Mouse (Mus musculus): Measurements from ENCODE around the gene Phc2. TPM values are rescaled to one million over a fixed set of nuclear protein-coding genes. Genes with fewer than 3 reads are reported as not detected.

Gene Phc2
- total RNA-seq, 2 experiments from 2014 or later: 83.0 to 86.4 TPM

- no peak for DNase-seq (ENCODE audit: low spot score in 2 of 2)
Measured at GRCm38 (mm10) chr4:128769569-128770355, 115.3 kb downstream of the Phc2 start.

DNA sequence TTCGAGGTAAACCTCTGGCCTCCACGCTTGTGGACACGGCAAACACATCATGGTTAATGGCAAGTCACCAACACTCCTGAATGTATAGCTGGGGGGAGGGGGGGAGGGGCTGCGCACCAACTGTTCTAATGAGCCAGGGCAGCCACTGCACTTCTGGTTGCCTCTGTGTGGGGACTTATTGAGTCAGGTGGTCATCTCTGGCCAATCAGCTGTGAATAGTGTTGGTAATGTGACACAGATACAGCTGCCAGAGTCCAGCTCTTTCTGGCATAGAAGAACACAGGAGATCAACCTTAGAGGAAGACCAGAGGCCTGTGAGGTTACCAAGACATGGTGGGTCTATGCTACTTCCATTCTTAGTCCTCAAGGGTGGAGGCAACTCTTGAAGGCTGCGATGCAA, 116.2 kb downstream of the Phc2 start:
- DNase-seq (ENCODE audit: low spot score in 2 of 2): no peak

DNA sequence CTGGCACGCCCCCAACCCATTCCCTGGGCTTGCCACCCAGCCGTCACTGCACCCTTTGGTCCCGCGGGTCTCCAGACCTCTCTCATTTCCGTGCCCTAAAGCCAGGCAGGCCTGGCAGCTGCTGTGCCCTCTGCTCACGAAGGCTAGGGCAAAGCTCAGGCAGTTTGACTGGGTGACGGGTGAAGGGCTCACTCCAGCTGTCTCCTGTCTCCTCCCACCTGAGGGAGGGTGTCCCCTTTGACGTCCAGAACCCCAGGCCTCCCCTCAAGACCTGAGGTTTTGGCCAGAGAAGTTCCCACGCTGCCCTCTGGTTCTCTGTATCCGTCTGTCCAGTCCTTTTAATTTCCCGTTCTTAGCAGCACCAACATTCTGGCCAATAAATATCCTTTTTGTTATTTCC, 119.3 kb downstream of the Phc2 start:
- DNase-seq (ENCODE audit: low spot score in 2 of 2): no peak

DNA sequence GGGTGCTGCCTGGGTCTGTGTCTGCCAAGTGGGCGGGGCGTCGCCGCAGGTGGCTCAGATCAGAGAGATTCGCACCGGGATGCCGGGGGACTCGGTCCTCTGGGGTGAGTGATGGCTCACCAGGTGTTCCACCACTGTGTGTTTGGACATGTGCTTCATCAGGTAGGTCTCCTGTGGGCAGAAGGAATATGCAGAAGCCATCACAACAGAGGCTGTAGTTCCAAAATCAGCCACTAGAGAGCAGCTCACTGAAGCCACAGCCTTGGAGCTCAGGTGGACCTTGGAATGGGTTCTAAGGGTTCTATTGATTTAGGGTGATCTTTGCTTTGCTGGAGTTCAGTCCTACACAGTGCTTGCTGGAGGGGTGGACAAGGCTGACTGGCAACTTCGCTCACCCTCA, 120.0 kb downstream of the Phc2 start:
- DNase-seq (ENCODE audit: low spot score in 2 of 2): peak; percentile 40 to 50

GRCm38 (mm10) chr4:128776568-128777289, 122.2 kb downstream of the Phc2 start:
- peak; percentile 66 to 67 for DNase-seq (ENCODE audit: low spot score in 2 of 2)

GRCm38 (mm10) chr4:128777593-128777992, 123.1 kb downstream of the Phc2 start:
- DNase-seq (ENCODE audit: low spot score in 2 of 2): no peak

DNA sequence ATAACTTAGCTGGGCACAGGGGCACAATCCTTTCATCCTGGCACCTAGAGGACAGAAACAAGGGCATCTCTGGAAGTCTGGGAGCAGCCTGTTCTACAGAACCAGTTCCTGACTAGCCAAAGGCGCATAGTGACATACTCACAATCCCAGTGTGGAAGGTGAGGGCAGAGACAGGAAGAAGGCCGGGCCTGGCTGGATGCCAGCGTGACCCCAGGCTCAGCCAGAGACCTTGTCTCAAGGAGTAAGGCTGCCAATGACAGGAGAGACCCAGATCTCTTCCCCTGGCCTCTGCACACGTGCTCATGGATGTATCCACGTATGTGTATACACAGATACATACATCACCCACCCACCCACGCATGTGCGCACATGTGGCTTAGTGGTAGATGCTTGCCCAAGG, 127.5 kb downstream of the Phc2 start:
- DNase-seq (ENCODE audit: low spot score in 2 of 2): no peak

- no peak for DNase-seq (ENCODE audit: low spot score in 2 of 2)
Measured at GRCm38 (mm10) chr4:128782645-128783044, 128.1 kb downstream of the Phc2 start.

DNA sequence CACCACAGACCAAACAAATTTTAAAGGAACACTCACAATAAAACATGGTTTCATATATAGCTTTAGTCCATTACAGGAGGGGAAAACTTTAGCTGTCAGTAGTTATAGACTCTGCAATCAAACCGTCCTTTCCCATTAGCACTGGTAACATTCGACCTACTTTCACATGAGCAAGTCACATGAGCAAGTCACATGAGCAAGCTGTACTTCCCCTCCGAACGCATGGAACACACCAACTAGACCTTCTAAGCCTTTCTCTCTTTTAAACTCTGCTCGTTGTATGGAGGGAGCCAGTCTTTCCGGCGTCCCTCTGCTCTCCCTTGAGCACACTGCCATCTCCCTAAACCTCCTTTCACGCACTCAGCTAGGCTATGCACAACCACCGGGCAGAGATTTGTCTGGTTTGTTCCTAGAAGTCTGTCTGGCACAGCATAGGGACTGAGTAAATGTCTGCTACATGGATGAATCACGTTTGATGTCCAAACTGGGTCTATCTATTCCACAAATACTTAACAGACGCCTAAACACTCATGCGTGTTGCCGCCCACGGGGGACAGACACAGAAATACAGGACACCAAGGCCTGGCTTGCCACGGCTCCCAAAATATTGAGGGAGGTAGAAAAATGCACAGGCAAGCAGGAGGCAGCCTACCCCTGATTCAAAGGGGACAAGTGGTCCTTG, 130.6 kb downstream of the Phc2 start:
- no peak for DNase-seq (ENCODE audit: low spot score in 2 of 2)

DNA sequence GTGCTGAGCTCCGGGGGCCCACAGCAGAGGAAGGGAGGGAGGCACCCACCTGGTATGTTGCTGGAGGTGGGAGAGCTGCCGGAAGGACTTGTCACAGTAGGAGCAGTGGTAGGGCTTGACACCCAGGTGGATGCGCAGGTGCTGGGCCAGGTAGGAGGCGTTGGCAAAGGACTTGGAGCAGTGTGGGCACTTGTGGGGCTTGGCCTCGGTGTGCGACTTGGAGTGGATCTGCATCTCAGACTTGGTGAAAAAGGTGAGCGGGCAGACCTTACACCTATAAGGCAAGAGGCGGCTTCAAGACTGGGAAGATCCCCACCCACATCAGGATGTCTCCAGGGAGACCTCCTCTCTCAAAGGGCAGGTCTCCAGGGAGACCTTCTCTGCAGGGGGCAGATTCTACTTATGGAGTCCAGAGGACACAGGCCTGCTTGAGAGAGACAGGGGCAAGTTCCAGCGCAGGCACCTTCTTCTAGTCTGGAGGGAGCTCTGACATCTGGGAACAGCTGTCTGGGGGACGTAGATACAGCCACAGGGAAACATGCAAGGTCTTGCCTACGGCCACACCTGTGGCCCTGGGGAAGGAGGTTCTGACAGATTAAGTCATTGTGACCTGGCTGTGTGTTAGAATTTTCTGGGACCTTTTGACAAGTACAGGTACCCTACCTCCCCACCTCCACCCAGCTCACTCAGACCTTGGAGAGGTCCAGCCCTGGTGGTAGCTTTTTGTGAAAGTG, 131.6 kb downstream of the Phc2 start:
- DNase-seq (ENCODE audit: low spot score in 2 of 2): no peak

DNA sequence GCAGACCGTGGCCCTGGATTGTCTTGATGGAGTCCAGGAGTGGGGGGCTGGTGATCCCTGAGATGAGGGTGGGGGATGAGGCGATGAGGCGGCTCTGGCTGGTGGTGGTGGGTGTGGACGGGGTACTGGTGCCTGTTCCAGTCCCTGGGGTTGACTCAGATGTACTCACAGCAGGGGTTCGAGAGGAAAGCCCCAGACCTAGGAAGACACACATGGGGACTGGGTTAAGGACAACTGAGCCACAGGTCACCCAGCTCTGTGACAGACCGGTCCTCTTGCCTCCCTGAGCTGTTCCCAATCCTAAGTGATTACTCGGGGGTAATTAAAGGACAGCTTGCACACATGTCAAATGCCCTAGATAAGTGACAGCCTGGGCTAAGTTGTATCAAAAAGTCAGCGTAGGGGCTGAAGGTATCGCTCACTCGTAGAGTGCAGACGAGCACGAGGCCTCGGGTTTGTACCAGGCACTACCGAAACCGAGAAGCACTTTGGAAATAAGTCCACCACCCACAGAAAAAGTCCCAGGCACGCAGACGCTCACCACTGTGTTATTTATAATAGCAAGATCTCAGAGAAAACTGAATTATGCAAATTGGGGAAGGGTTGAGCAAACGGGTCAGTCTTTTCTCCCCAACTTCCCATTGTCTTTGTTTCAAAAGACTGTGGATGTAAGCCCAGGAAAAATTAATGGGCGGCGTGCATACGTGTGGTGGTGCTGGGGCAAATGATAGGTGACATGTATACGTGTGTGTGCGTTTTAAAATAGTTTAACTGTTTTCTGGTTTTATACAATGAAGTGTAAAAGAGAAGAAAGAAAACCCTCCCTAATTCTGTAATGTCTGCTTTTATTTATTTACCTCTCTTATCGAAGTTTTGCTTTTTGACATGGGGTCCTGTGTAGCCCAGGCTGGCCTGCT, 132.8 kb downstream of the Phc2 start:
- no peak for DNase-seq (ENCODE audit: low spot score in 2 of 2)

DNA sequence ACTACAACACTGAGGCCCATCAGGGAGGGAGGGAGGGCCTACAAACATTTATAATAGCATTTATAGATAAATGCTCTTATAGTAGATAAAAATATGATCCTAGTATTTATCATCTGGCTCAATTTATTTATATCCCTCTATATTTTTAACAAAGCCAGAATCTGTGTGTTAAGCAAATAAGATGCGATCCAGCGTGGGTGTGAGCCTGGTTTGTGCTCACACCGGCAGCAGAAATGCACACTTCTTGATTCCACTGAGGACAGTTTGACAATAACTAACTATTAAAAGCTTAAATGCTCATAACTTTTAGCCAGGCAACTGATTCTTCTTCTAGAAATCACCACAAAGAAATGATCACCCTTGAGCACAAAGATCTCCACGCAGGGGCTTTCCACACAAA, 133.6 kb downstream of the Phc2 start:
- no peak for DNase-seq (ENCODE audit: low spot score in 2 of 2)

- no peak for DNase-seq (ENCODE audit: low spot score in 2 of 2)
Measured at GRCm38 (mm10) chr4:128789646-128790045, 135.1 kb downstream of the Phc2 start.

- DNase-seq (ENCODE audit: low spot score in 2 of 2): no peak
Measured at GRCm38 (mm10) chr4:128793710-128794109, 139.2 kb downstream of the Phc2 start.

GRCm38 (mm10) chr4:128794198-128794597, 139.7 kb downstream of the Phc2 start:
- no peak for DNase-seq (ENCODE audit: low spot score in 2 of 2)

DNA sequence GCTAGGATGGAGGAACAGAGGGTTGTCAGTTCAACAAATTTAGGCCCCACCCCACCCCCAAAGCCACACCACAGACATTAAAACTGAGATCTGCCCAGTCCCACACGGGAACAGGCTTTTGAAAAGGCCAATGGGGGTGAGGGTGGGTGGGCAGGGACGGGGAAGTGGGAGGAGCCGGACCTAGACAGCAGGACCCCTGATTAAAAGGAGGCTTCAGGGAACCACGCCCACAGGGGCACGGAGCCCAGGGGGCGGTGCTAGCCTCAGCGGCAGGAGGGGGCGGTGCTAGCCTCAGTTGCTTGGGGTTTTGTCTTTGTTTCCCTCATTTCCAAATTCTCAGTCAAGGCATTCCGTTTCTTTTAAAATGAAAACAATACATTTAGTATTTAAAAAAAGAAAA, 141.1 kb downstream of the Phc2 start:
- no peak for DNase-seq (ENCODE audit: low spot score in 2 of 2)

- no peak for DNase-seq (ENCODE audit: low spot score in 2 of 2)
Measured at GRCm38 (mm10) chr4:128796788-128797187, 142.3 kb downstream of the Phc2 start.

GRCm38 (mm10) chr4:128801675-128802465, 147.4 kb downstream of the Phc2 start:
- no peak for DNase-seq (ENCODE audit: low spot score in 2 of 2)
